Mouse (Mus musculus): Measurements from ENCODE around the gene Fmnl2. TPM values are rescaled to one million over a fixed set of nuclear protein-coding genes. Genes with fewer than 3 reads are reported as not detected.

Fmnl2 gene
- polyA plus RNA-seq, 1 experiment from 2014 or later: 17.2 TPM

DNA sequence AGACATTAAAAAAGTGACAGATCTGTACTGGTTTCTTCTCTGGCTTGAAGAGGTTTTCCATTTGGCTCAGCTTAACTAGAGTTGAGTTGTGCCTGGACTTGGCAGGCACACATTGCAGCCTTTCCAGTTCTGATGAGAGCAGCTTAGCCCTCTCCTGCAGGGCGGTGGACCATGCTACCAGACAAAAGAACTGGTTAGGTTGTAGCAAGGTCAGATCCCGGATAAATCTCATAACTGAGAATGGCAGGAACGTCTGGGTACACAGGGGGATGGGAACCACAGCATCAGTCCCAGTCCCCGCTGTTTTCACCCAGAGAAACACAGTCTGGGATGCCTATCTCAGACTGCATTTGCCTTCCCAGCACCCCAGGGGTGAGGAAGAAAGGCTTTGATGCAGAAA lies 127.5 kb downstream of the Fmnl2 start:
- no peak for ATAC-seq (ENCODE audit: low FRiP score, low TSS enrichment)
- H3K4me2 ChIP-seq (ENCODE audit: low read length): no peak overlapping the region
- no peaks in the 10 kb centered on the region for H3K36me3 ChIP-seq (ENCODE audit: control insufficient read depth, insufficient read depth, low read length)
- H3K4me3 ChIP-seq (replicated peaks; ENCODE audit: low read depth, low read length): no peak overlapping the region
- 14% methylated on average over 4 of the region's 4 CpGs for WGBS
- no peak for DNase-seq
- H3K27ac ChIP-seq (replicated peaks; ENCODE audit: low read depth, low read length): no peak overlapping the region
- H3K4me1 ChIP-seq (ENCODE audit: control insufficient read depth, insufficient read depth, low read length): peaks cover 6% of the 10 kb centered on the region
- H3K9me3 ChIP-seq (ENCODE audit: control insufficient read depth, low read length): no peaks in the 10 kb centered on the region
- H3K9ac ChIP-seq (replicated peaks; ENCODE audit: low read length): no peak overlapping the region
- no peaks in the 10 kb centered on the region for H3K27me3 ChIP-seq (ENCODE audit: control insufficient read depth, insufficient read depth, low read length)

DNA sequence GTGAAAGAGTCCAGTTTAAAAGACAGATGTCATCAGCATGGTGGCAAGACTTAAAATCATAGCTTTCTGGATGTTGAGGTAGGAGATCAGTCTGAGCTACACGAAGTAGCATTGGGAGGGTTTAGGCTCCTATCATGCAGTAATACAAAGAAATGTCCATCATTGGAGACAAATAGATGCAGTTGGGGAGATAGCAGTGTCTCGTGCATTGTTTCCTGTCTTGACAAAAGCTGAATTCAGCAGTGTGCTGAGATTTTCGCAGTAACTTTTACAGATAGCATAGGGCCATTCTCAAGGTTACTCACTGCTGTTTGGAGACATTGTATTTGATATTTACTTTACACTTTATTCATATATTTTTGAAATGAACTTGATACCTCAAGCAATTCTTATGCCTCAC lies 128.7 kb downstream of the Fmnl2 start:
- H3K9me3 ChIP-seq (ENCODE audit: control insufficient read depth, low read length): no peaks in the 10 kb centered on the region
- H3K4me2 ChIP-seq (ENCODE audit: low read length): no peak overlapping the region
- DNase-seq (no peak), ATAC-seq (ENCODE audit: low FRiP score, low TSS enrichment) (no peak)
- peaks cover 6% of the 10 kb centered on the region for H3K4me1 ChIP-seq (ENCODE audit: control insufficient read depth, insufficient read depth, low read length)
- H3K9ac ChIP-seq (replicated peaks; ENCODE audit: low read length): no peak overlapping the region
- H3K36me3 ChIP-seq (ENCODE audit: control insufficient read depth, insufficient read depth, low read length): no peaks in the 10 kb centered on the region
- H3K4me3 ChIP-seq (replicated peaks; ENCODE audit: low read depth, low read length): no peak overlapping the region
- no peaks in the 10 kb centered on the region for H3K27me3 ChIP-seq (ENCODE audit: control insufficient read depth, insufficient read depth, low read length)
- WGBS: 73% methylated on average over 3 of the region's 3 CpGs
- no peak overlapping the region for H3K27ac ChIP-seq (replicated peaks; ENCODE audit: low read depth, low read length)

DNA sequence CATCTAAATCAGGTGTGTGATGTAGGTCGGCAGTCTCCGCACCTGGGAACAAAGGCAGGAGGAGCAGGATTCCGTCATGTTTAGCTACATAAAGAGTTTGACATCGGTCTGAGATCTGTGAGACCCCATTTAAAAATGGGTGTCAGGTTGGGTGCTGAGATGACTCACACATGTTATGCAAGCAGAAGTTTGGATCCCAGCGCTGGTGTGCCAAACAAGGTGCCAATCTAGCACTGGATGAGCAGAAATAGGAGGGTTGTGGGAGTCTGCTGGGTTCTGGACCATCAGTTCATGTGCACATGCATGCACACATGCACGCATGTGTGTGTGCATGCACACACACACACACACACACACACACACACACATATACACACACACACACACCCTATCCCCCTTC lies 129.4 kb downstream of the Fmnl2 start:
- Histone ChIP-seq H3K4me2 (ENCODE audit: low read length) (no peak overlapping the region), H3K27ac (replicated peaks; ENCODE audit: low read depth, low read length) (no peak overlapping the region), H3K4me3 (replicated peaks; ENCODE audit: low read depth, low read length) (no peak overlapping the region), H3K4me1 (ENCODE audit: control insufficient read depth, insufficient read depth, low read length) (peaks cover 6% of the 10 kb centered on the region), H3K27me3 (ENCODE audit: control insufficient read depth, insufficient read depth, low read length) (no peaks in the 10 kb centered on the region), H3K9me3 (ENCODE audit: control insufficient read depth, low read length) (no peaks in the 10 kb centered on the region), H3K36me3 (ENCODE audit: control insufficient read depth, insufficient read depth, low read length) (no peaks in the 10 kb centered on the region), H3K9ac (replicated peaks; ENCODE audit: low read length) (no peak overlapping the region)
- 97% methylated on average over 6 of the region's 6 CpGs for WGBS
- no peak for ATAC-seq (ENCODE audit: low FRiP score, low TSS enrichment)
- DNase-seq: no peak

DNA sequence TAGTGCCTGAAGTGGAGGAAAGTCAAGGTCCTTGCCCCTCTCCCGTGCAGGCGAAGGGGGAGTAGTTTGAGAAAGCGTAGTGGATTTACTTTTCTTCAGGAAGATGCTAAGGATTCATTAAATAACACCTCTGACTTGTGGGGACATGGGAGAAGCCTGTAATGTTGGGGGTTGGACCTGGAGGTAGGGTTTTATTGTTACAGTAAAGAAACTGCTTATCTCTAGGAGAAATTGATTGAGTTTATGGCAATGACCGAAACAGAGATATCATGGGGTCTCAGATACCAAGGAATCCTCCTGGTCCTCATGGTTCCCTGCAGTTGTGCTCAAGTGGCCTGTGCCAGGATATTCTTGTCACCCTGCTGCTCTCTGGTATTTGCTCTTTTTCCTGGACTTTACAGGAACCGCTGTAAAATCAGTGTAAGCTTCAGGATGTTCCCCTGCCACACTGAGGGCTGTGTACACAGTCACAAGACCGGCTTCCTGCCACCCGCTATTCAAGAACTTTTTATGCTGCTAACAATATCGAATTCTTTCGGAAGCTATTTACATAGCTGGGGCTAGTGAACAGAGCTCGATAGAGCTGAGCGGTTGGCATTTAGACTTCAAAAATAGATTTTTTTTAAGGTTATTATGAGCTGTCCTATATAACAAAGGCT lies 130.1 kb downstream of the Fmnl2 start:
- Histone ChIP-seq H3K9ac (replicated peaks; ENCODE audit: low read length) (no peak overlapping the region), H3K27me3 (ENCODE audit: control insufficient read depth, insufficient read depth, low read length) (no peaks in the 10 kb centered on the region), H3K27ac (replicated peaks; ENCODE audit: low read depth, low read length) (no peak overlapping the region; the same call in 1 of the 2 replicates), H3K4me3 (replicated peaks; ENCODE audit: low read depth, low read length) (no peak overlapping the region), H3K36me3 (ENCODE audit: control insufficient read depth, insufficient read depth, low read length) (no peaks in the 10 kb centered on the region), H3K9me3 (ENCODE audit: control insufficient read depth, low read length) (no peaks in the 10 kb centered on the region), H3K4me2 (ENCODE audit: low read length) (peak overlapping the region; percentile 9; the same call in 1 of the 2 replicates), H3K4me1 (ENCODE audit: control insufficient read depth, insufficient read depth, low read length) (peaks cover 6% of the 10 kb centered on the region)
- ATAC-seq (ENCODE audit: low FRiP score, low TSS enrichment): no peak
- 61% methylated on average over 11 of the region's 11 CpGs for WGBS
- peak; percentile 47 for DNase-seq

DNA sequence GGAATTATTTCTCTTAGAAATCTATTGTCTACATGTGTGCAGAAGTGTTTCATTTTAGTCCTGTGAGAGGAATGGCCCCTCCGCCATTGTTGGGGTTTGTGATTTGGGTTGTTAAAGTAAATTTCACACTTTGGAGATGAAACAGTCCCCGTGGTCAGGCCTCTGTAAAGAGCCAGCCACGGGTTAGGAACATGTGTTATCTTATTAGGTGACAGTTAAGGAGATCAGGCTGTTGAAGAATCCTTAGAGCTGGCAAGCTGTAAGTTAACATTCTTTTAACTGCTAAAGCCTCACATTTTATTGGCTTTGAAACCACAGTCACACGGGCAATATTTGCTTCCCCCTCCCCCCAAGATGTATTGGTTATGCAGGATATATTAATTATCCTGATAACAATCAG lies 131.7 kb downstream of the Fmnl2 start:
- DNase-seq (no peak), ATAC-seq (ENCODE audit: low FRiP score, low TSS enrichment) (no peak)
- no peaks in the 10 kb centered on the region for H3K36me3 ChIP-seq (ENCODE audit: control insufficient read depth, insufficient read depth, low read length)
- H3K27ac ChIP-seq (replicated peaks; ENCODE audit: low read depth, low read length): no peak overlapping the region
- H3K4me1 ChIP-seq (ENCODE audit: control insufficient read depth, insufficient read depth, low read length): peaks cover 6% of the 10 kb centered on the region
- H3K9ac ChIP-seq (replicated peaks; ENCODE audit: low read length): no peak overlapping the region
- H3K9me3 ChIP-seq (ENCODE audit: control insufficient read depth, low read length): no peaks in the 10 kb centered on the region
- no peaks in the 10 kb centered on the region for H3K27me3 ChIP-seq (ENCODE audit: control insufficient read depth, insufficient read depth, low read length)
- WGBS: 71% methylated on average over 4 of the region's 4 CpGs
- H3K4me2 ChIP-seq (ENCODE audit: low read length): no peak overlapping the region
- H3K4me3 ChIP-seq (replicated peaks; ENCODE audit: low read depth, low read length): no peak overlapping the region

DNA sequence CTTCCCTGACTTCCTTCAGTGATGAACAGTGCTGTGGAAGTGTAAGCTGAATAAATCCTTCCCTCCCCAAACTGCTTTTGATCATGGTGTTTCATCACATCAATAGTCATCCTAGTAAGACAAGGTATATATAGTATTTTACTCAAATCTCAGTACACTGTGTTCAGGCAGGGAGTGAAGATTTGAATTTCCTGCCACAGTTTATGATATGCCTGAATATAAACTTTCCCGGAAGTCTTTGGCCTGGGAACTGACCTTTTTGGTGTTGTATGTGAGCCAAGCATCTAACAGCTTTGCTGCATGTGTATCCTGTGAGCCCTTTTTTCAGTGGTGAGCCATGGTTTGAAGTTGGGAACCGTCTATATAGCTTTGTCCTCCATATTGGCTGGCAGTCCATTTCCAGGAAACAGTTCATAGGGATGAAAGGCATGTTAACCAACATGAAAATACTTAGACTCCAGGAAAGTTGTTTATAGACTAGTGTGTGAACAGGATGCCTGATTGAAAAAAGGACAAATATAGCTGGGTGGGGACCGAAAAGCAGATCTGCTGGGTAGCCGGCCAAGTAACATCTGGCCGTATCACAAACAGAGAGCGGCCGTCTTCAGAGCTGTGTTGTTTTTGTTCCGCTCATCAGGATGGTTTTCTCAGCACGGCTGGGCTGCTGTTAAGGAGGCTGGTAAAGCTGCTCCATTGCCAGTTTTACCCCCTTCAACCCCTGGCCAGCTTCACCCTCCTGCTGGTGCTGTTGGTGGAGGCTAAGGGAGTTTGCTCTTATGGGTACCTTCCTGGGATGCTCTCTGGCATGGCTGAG lies 133.4 kb downstream of the Fmnl2 start:
- H3K27ac ChIP-seq (replicated peaks; ENCODE audit: low read depth, low read length): no peak overlapping the region
- no peak overlapping the region for H3K9ac ChIP-seq (replicated peaks; ENCODE audit: low read length)
- DNase-seq: no peak
- WGBS: 87% methylated on average over 9 of the region's 9 CpGs
- no peak overlapping the region for H3K4me2 ChIP-seq (ENCODE audit: low read length)
- no peaks in the 10 kb centered on the region for H3K27me3 ChIP-seq (ENCODE audit: control insufficient read depth, insufficient read depth, low read length)
- no peak overlapping the region for H3K4me3 ChIP-seq (replicated peaks; ENCODE audit: low read depth, low read length)
- peaks cover 6% of the 10 kb centered on the region; the same call in 1 of the 2 replicates for H3K4me1 ChIP-seq (ENCODE audit: control insufficient read depth, insufficient read depth, low read length)
- no peaks in the 10 kb centered on the region for H3K9me3 ChIP-seq (ENCODE audit: control insufficient read depth, low read length)
- no peak for ATAC-seq (ENCODE audit: low FRiP score, low TSS enrichment)
- H3K36me3 ChIP-seq (ENCODE audit: control insufficient read depth, insufficient read depth, low read length): no peaks in the 10 kb centered on the region

DNA sequence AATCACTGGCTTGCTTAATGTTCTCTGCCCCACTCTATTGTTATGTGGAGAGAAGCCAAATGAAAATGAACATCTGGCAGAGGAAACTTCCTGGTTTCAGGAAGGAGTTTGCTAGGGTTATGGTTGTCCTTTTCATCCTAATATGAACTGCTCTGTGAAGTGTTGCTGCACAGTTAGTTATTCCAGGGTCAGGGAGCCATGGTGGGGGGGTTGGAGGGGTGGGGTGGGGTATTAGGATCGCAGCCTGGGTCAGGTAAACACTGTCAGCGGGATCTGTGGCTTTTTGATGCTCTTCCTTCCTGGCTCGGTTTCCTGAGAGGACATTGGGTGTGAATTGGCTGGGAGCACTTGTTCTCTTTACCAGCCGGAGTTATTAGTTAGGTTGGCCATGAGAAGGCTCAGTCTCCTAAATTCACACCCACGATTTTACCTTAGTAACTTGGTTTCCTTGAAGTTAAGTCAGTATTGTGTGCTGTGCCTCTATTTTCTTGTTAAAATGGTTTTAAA lies 134.1 kb downstream of the Fmnl2 start:
- WGBS: 86% methylated on average over 5 of the region's 5 CpGs
- Histone ChIP-seq H3K27me3 (ENCODE audit: control insufficient read depth, insufficient read depth, low read length) (no peaks in the 10 kb centered on the region), H3K36me3 (ENCODE audit: control insufficient read depth, insufficient read depth, low read length) (no peaks in the 10 kb centered on the region), H3K27ac (replicated peaks; ENCODE audit: low read depth, low read length) (no peak overlapping the region), H3K9me3 (ENCODE audit: control insufficient read depth, low read length) (no peaks in the 10 kb centered on the region), H3K4me3 (replicated peaks; ENCODE audit: low read depth, low read length) (no peak overlapping the region), H3K4me1 (ENCODE audit: control insufficient read depth, insufficient read depth, low read length) (peaks cover 6% of the 10 kb centered on the region; the same call in 1 of the 2 replicates), H3K9ac (replicated peaks; ENCODE audit: low read length) (no peak overlapping the region), H3K4me2 (ENCODE audit: low read length) (no peak overlapping the region)
- ATAC-seq (ENCODE audit: low FRiP score, low TSS enrichment): no peak
- no peak for DNase-seq

DNA sequence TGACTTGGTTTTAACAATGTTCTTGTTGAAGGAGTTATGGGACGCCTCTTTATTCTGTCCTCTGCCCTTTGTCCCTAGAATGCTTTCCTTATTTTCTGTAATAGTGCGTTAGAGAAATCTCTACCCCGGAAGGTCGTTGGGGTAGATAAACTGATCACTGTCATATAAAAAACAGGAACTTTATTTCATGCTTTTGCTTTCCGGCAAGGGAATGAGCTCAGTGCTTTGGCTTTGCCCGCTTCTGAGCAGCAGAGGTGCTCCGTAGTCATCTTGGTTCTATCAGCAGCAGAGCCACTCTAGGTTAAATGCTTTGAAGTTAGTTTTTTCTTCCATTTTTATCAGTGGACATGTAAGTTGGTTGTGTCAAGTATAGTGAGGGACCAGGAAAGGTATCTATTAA lies 135.6 kb downstream of the Fmnl2 start:
- 92% methylated on average over 7 of the region's 7 CpGs for WGBS
- Histone ChIP-seq H3K27me3 (ENCODE audit: control insufficient read depth, insufficient read depth, low read length) (no peaks in the 10 kb centered on the region), H3K9me3 (ENCODE audit: control insufficient read depth, low read length) (no peaks in the 10 kb centered on the region), H3K9ac (replicated peaks; ENCODE audit: low read length) (no peak overlapping the region), H3K27ac (replicated peaks; ENCODE audit: low read depth, low read length) (no peak overlapping the region), H3K4me3 (replicated peaks; ENCODE audit: low read depth, low read length) (no peak overlapping the region), H3K4me1 (ENCODE audit: control insufficient read depth, insufficient read depth, low read length) (peaks cover 3% of the 10 kb centered on the region; the same call in 1 of the 2 replicates), H3K4me2 (ENCODE audit: low read length) (no peak overlapping the region), H3K36me3 (ENCODE audit: control insufficient read depth, insufficient read depth, low read length) (no peaks in the 10 kb centered on the region)
- DNase-seq: no peak
- no peak for ATAC-seq (ENCODE audit: low FRiP score, low TSS enrichment)
